Mouse (Mus musculus) heart, embryonic 12.5 days (tissue): ENCODE measurements around the gene Lamb2. TPM values are rescaled to one million over a fixed set of nuclear protein-coding genes. Genes with fewer than 3 reads are reported as not detected.
A peak's percentile ranks its signal among the peaks of the same experiment; 100 is the strongest.

Experiments
- ATAC-seq: fragments of 200-750 bp; cut with Nextera tagmentation; 2 replicates; pipeline ENCODE4 v1.8.0; 2017; ENCODE audit warnings: moderate TSS enrichment, moderate library complexity; ENCODE audit not compliant: insufficient number of reproducible peaks, low FRiP score
- H3K27ac ChIP-seq: fragments of 300-500 bp; sonication (generic); 2 replicates; pipeline ENCODE4 v1.5.1; 2016; ENCODE audit warnings: mild to moderate bottlenecking, moderate library complexity; ENCODE audit not compliant: poor library complexity, severe bottlenecking
- H3K27me3 ChIP-seq: fragments of 300-500 bp; sonication (generic); replicated peaks from 2 replicates; pipeline ENCODE4 v1.6.1; 2016; ENCODE audit warnings: mild to moderate bottlenecking, moderate library complexity
- H3K36me3 ChIP-seq: fragments of 300-500 bp; sonication (generic); 2 replicates; pipeline ENCODE4 v1.6.1; 2016; ENCODE audit warnings: mild to moderate bottlenecking, moderate library complexity
- H3K4me1 ChIP-seq: fragments of 300-500 bp; sonication (generic); replicated peaks from 2 replicates; pipeline ENCODE4 v1.6.1; 2016; ENCODE audit warnings: mild to moderate bottlenecking
- H3K4me2 ChIP-seq: fragments of 300-500 bp; sonication (generic); 2 replicates; pipeline ENCODE4 v1.6.1; 2016; ENCODE audit warnings: mild to moderate bottlenecking, moderate library complexity
- H3K4me3 ChIP-seq: fragments of 300-500 bp; sonication (generic); 2 replicates; pipeline ENCODE4 v1.5.1; 2016; ENCODE audit warnings: mild to moderate bottlenecking
- H3K9ac ChIP-seq: fragments of 300-500 bp; sonication (generic); 2 replicates; pipeline ENCODE4 v1.6.1; 2016; ENCODE audit warnings: mild to moderate bottlenecking, moderate library complexity
- H3K9me3 ChIP-seq: fragments of 300-500 bp; sonication (generic); replicated peaks from 2 replicates; pipeline ENCODE4 v1.6.1; 2016; ENCODE audit warnings: mild to moderate bottlenecking, moderate library complexity
- WGBS: fragments of 180-500 bp; shearing (Covaris S2); methylation state at CpG from one replicate; pipeline ENCODE4 v1.1.7; 2016; 5-methylcytosine and 5-hydroxymethylcytosine counted together
- polyA plus RNA-seq: library from polyadenylated mRNA; unstranded; fragments of >200 nt; fragmentation: Nextera tagmentation; extraction: Ambion mirVana; gene quantifications from 2 replicates; pipeline ENCODE4 v1.2.1, GENCODE M21; 2016

The Lamb2 gene
- polyA plus RNA-seq, 1 experiment from 2014 or later, result 67.2 TPM

DNA sequence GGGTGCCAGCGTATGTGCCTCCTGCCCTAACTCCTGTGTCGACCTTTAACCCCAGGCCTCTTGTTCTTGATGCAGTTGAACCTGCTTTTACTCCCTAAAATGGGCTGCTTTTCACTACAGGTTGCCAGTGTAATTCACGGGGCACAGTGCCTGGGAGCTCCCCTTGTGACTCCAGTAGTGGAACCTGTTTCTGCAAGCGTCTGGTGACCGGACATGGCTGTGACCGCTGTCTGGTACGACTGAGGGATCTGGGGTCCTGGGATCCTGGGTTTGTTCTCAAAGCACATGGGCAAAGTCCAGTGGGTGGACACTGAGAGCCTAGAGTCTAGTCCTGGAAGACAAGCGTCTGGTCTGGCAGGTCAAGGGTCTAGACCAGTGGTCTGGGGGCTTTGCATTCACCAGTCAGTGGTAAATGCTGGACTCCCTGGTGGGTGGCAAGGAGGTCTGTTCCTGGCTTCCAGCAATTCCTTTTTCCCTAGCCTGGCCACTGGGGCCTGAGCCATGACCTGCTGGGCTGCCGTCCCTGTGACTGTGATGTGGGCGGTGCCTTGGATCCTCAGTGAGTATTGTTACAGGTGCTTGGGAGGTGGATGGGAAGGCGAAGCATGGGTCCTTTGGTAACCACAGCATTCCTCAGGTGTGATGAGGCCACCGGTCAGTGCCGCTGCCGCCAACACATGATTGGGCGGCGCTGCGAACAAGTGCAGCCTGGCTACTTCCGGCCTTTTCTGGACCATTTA is 3.7 kb downstream of the Lamb2 start:
- Histone ChIP-seq H3K4me2 (no peak overlapping the region), H3K27me3 (no peaks in the 10 kb centered on the region), H3K9me3 (no peaks in the 10 kb centered on the region), H3K4me1 (peaks cover 27% of the 10 kb centered on the region), H3K9ac (no peak overlapping the region), H3K4me3 (no peak overlapping the region), H3K36me3 (peaks cover 68% of the 10 kb centered on the region), H3K27ac (no peak overlapping the region)
- WGBS, result 92% methylated on average over 18 of the region's 18 CpGs
- no peak for ATAC-seq

GRCm38 (mm10) chr9:108484021-108484420 is 4.5 kb downstream of the Lamb2 start:
- Histone ChIP-seq H3K9me3 (no peaks in the 10 kb centered on the region), H3K4me1 (peaks cover 26% of the 10 kb centered on the region), H3K9ac (0 out of 2 replicates have a peak overlapping the region, but pooled peaks have one; percentile 8), H3K27me3 (no peaks in the 10 kb centered on the region), H3K4me2 (no peak overlapping the region), H3K4me3 (no peak overlapping the region), H3K36me3 (peaks cover 76% of the 10 kb centered on the region), H3K27ac (no peak overlapping the region)
- no peak for ATAC-seq
- 94% methylated on average over 15 of the region's 15 CpGs for WGBS

- 88% methylated on average over 19 of the region's 19 CpGs for WGBS
- Histone ChIP-seq H3K36me3 (peaks cover 87% of the 10 kb centered on the region), H3K4me1 (peaks cover 29% of the 10 kb centered on the region), H3K4me3 (no peak overlapping the region), H3K9ac (no peak overlapping the region), H3K27ac (no peak overlapping the region), H3K27me3 (no peaks in the 10 kb centered on the region), H3K4me2 (no peak overlapping the region), H3K9me3 (no peaks in the 10 kb centered on the region)
- ATAC-seq, result no peak
Measured at GRCm38 (mm10) chr9:108485301-108485875, 5.9 kb downstream of the Lamb2 start.

GRCm38 (mm10) chr9:108486973-108487530 is 7.5 kb downstream of the Lamb2 start:
- Histone ChIP-seq H3K27me3 (no peaks in the 10 kb centered on the region), H3K4me3 (no peak overlapping the region), H3K4me1 (peaks cover 20% of the 10 kb centered on the region), H3K9ac (no peak overlapping the region), H3K36me3 (peaks cover 80% of the 10 kb centered on the region), H3K27ac (no peak overlapping the region), H3K4me2 (no peak overlapping the region), H3K9me3 (no peaks in the 10 kb centered on the region)
- WGBS, result 91% methylated on average over 8 of the region's 8 CpGs
- ATAC-seq, result no peak

GRCm38 (mm10) chr9:108488403-108488802 is 8.9 kb downstream of the Lamb2 start:
- Histone ChIP-seq H3K4me2 (no peak overlapping the region), H3K4me1 (peaks cover 26% of the 10 kb centered on the region), H3K9ac (no peak overlapping the region), H3K27me3 (no peaks in the 10 kb centered on the region), H3K9me3 (no peaks in the 10 kb centered on the region), H3K4me3 (no peak overlapping the region), H3K36me3 (peaks cover 80% of the 10 kb centered on the region), H3K27ac (no peak overlapping the region)
- 93% methylated on average over 17 of the region's 17 CpGs for WGBS
- ATAC-seq, result no peak

DNA sequence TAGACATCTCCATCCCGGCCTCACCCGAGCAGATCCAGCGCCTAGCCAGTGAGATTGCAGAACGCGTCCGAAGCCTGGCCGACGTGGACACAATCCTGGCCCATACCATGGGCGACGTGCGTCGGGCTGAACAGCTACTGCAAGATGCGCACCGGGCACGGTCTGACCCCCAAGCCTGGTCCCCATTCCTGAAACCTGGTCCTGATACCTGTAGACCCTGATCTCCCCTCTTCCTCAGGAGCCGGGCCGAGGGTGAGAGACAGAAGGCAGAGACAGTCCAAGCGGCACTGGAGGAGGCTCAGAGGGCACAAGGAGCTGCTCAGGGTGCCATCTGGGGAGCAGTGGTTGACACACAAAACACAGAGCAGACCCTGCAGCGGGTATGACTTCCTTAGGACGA is 9.7 kb downstream of the Lamb2 start:
- H3K27me3 ChIP-seq, result no peaks in the 10 kb centered on the region
- H3K4me1 ChIP-seq, result peaks cover 26% of the 10 kb centered on the region
- H3K9me3 ChIP-seq, result no peaks in the 10 kb centered on the region
- no peak for ATAC-seq
- no peak overlapping the region for H3K4me2 ChIP-seq
- WGBS, result 94% methylated on average over 20 of the region's 20 CpGs
- no peak overlapping the region for H3K4me3 ChIP-seq
- H3K27ac ChIP-seq, result no peak overlapping the region
- H3K36me3 ChIP-seq, result peaks cover 80% of the 10 kb centered on the region
- no peak overlapping the region for H3K9ac ChIP-seq

DNA sequence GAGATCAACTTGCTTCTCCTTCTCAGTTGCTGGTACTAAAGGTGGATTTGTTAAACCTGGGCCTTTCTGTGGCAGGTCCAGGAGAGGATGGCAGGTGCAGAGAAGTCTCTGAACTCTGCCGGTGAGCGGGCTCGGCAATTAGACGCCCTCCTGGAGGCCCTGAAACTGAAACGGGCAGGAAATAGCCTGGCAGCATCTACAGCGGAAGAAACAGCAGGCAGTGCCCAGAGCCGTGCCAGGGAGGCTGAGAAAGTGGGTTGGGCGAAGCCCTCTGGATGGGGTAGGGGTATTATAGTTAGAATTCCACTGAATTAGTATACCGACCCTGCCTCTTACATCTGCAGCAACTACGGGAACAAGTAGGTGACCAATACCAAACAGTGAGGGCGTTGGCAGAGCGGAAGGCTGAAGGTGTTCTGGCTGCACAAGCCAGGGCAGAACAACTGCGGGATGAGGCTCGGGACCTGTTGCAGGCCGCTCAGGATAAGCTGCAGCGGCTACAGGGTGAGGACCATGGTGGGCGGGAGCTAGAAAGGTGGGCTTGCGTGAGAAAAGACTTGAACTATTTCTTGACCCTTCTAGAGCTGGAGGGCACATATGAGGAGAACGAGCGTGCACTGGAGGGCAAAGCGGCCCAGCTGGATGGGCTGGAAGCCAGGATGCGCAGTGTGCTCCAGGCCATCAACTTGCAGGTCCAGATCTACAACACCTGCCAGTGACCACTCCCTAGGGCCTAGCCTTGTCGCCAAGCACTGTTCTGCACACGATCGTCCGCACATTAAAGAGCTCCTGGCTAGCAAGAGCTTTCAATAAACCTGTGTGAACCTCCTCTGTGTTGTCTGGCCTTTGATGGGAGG is 10.4 kb downstream of the Lamb2 start:
- Histone ChIP-seq H3K4me2 (peak overlapping the region; percentile 93), H3K4me1 (peaks cover 26% of the 10 kb centered on the region), H3K9ac (peak overlapping the region; percentile 99), H3K9me3 (no peaks in the 10 kb centered on the region), H3K36me3 (peaks cover 81% of the 10 kb centered on the region), H3K27ac (peak overlapping the region; percentile 98), H3K4me3 (peak overlapping the region; percentile 97), H3K27me3 (no peaks in the 10 kb centered on the region)
- ATAC-seq, result 0 out of 2 replicates have a peak, but pooled peaks have one; percentile 0
- 66% methylated on average over 26 of the region's 26 CpGs for WGBS

DNA sequence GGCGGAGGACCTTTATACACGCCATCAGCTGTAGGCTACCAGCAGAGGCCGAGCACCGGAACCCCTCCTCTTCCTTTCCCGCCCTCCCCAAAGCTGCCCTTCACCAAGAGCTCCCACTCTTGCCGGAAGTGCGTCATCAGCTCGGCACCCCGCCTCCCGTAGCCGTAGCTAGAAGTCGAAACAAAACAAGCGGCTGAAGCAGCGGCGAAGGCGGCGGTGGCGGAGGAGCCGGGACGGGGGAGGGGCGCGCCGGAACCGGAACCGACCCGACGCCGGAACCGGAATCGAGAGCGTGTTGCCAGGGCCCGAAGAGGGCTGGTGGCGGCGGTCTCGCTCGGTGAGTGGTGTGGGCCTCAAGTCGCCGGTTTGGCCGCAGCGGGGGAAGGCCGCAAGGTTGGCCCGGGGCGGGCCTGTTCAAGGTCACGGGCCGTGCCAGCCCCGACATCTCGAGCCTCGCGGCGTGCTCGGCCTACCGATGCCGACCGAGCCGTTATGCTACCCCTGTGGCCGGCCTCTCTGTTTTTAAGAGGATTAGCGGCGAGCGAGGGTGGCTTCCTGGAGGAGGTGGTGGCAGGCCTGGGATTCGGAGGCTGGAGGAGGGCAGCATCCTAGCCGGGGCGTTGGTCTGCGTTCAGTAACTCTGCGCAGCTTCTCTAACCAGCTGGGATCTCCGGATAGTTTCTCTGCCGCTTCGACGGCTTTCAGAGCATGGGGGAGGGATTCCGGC is 11.2 kb downstream of the Lamb2 start, which contains the start of gene Usp19:
Gene Usp19, plus strand, starts transcription at position 44 of the 727 bp plus-strand sequence.
- Histone ChIP-seq H3K4me2 (peak within 1 kb of the TSS; percentile 93), H3K36me3 (peaks cover 81% of the 10 kb centered on the region), H3K9me3 (no peaks in the 10 kb centered on the region), H3K4me3 (peak within 1 kb of the TSS; percentile 97), H3K4me1 (peaks cover 26% of the 10 kb centered on the region), H3K27ac (peak within 1 kb of the TSS; percentile 98), H3K27me3 (no peaks in the 10 kb centered on the region), H3K9ac (peak within 1 kb of the TSS; percentile 99)
- WGBS, result under 1% methylated on average over 69 of the region's 69 CpGs
- peak; percentile 91 for ATAC-seq

DNA sequence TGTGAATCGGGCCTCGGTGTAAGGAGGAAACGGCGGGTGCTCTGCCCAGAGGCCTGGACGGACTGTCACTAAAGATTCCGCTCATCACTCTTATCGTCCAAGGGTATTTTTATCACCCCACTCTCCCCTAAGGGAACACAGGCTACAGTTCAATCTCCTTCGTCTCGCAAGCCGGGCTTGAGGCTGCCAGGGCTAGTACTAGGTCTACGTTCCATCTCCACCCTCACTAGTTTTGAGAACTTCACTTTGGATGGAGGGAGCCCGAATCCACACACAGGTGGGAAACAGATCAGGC is 11.7 kb downstream of the Lamb2 start:
- 4% methylated on average over 12 of the region's 12 CpGs for WGBS
- peaks cover 26% of the 10 kb centered on the region for H3K4me1 ChIP-seq
- H3K9ac ChIP-seq, result peak overlapping the region; percentile 99
- H3K27ac ChIP-seq, result peak overlapping the region; percentile 98
- H3K27me3 ChIP-seq, result no peaks in the 10 kb centered on the region
- no peaks in the 10 kb centered on the region for H3K9me3 ChIP-seq
- peak overlapping the region; percentile 93 for H3K4me2 ChIP-seq
- ATAC-seq, result no peak
- H3K4me3 ChIP-seq, result peak overlapping the region; percentile 97
- peaks cover 81% of the 10 kb centered on the region for H3K36me3 ChIP-seq

DNA sequence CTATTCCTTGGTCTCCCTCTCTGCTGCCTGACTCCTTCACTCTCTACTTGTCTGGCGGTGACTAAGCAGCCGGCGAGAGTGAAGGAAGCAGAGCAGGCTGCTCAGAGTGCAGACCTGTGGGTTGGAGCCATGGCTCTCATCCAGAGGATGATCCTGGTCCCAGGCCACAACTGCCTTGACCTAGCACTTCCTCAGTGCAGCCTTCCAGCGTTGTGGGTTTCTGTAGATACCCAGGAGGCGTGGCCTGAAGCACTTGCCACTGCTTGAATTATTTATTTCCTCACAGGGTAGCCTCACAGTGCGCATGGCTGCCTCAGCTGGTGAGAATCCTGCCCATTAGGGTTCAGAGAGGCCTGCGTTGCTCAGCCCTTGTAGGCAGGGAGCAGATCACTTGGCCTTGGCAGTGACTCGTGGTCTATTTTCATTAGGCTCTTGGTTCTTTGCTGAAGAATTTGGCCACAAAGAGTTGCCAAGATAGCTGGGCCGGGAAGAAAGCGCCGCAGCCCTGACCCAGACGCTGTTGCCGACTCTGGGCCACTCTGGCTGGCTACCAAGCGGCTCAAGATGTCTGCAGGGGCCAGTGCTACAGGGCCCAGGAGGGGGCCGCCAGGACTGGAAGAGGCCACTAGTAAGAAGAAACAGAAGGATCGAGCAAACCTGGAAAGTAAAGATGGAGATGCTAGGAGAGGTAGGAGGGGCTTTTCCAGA is 12.7 kb downstream of the Lamb2 start:
- 80% methylated on average over 16 of the region's 16 CpGs for WGBS
- peaks cover 81% of the 10 kb centered on the region for H3K36me3 ChIP-seq
- no peaks in the 10 kb centered on the region for H3K27me3 ChIP-seq
- ATAC-seq, result no peak
- peak overlapping the region; percentile 93 for H3K4me2 ChIP-seq
- peak overlapping the region; percentile 97 for H3K4me3 ChIP-seq
- H3K4me1 ChIP-seq, result peaks cover 26% of the 10 kb centered on the region
- H3K9me3 ChIP-seq, result no peaks in the 10 kb centered on the region
- peak overlapping the region; percentile 3; the same call in 1 of the 2 replicates for H3K27ac ChIP-seq
- peak overlapping the region; percentile 99 for H3K9ac ChIP-seq
